Mouse (Mus musculus): ENCODE results near the gene Edn1. TPM values are rescaled to one million over a fixed set of nuclear protein-coding genes. Genes with fewer than 3 reads are reported as not detected.

The Edn1 gene
- polyA plus RNA-seq (2014; fragmentation: Illumina TruSeq; extraction: RNeasy Lipid Tissue Mini Kit (QIAGEN cat#74804); ENCODE audit: low read depth, low replicate concordance) = 4.3 TPM

GRCm38 (mm10) chr13:42301161-42301721, at the start of gene Edn1:
Gene Edn1 (plus strand): TSS chr13:42301476.

Other genes with a start within 250 kb of the Edn1 start
- gene Hivep1, start 249.5 kb upstream of the Edn1 start, polyA plus RNA-seq (2014; fragmentation: Illumina TruSeq; extraction: RNeasy Lipid Tissue Mini Kit (QIAGEN cat#74804); ENCODE audit: low read depth, low replicate concordance) = 17.1 TPM

Data from kidney, adult 10 weeks (tissue).